Mouse (Mus musculus) myocyte (in vitro differentiated cells): ENCODE measurements at regions not wholly inside any gene's neighbourhood (a gene's known extent, or its start where the extent isn't known, plus 50 kb on each side); places are given as distances from the start of the nearest gene placed in this dataset.

Source experiments
- H3K27me3 ChIP-seq: one replicate; pipeline ENCODE4 v1.6.1; 2011; ENCODE audit not compliant: control insufficient read depth, insufficient read depth, insufficient read length
- H3K36me3 ChIP-seq: one replicate; pipeline ENCODE4 v1.6.1; 2011; ENCODE audit not compliant: control insufficient read depth, insufficient read depth
- H3K4me2 ChIP-seq: one replicate; pipeline ENCODE4 v1.6.1; 2011; ENCODE audit warnings: low read depth, control low read depth
- H3K4me3 ChIP-seq: one replicate; pipeline ENCODE4 v1.5.1; 2011; ENCODE audit warnings: mild to moderate bottlenecking, control low read depth, moderate library complexity
- H3K79me2 ChIP-seq: one replicate; pipeline ENCODE4 v1.6.1; 2011; ENCODE audit not compliant: control insufficient read depth, insufficient read depth
- H3ac ChIP-seq: one replicate; pipeline ENCODE4 v1.6.1; 2011; ENCODE audit not compliant: control insufficient read depth, insufficient read length
- CEBPB ChIP-seq: IDR thresholded peaks from 2 replicates; pipeline ENCODE4 v1.6.1; 2011; ENCODE audit warnings: mild to moderate bottlenecking, moderate library complexity; ENCODE audit not compliant: poor library complexity, insufficient read depth, severe bottlenecking
- E2F4 ChIP-seq: IDR thresholded peaks from one replicate; pipeline ENCODE4 v1.6.1; 2011; ENCODE audit warnings: mild to moderate bottlenecking, control low read depth, moderate library complexity; ENCODE audit not compliant: insufficient read depth
- MAX ChIP-seq: IDR thresholded peaks from one replicate; pipeline ENCODE4 v1.6.1; 2011; ENCODE audit warnings: low read depth, mild to moderate bottlenecking, control low read depth
- MYOD1 ChIP-seq, 3 experiments: IDR thresholded peaks; one replicate each; pipeline ENCODE4 v1.6.1; 2011; ENCODE audit warnings: control low read depth in 2 of 3, low read depth in 2 of 3, mild to moderate bottlenecking in 2 of 3, moderate library complexity in 1 of 3; ENCODE audit not compliant: insufficient read length in 2 of 3, control insufficient read depth in 1 of 3
- MYOG ChIP-seq, 3 experiments: IDR thresholded peaks; one replicate each; pipeline ENCODE4 v1.6.1; 2011; ENCODE audit warnings: control low read depth in 2 of 3, low read depth in 2 of 3, mild to moderate bottlenecking in 2 of 3; ENCODE audit not compliant: insufficient read length in 2 of 3, control insufficient read depth in 1 of 3, insufficient read depth in 1 of 3
- POLR2A ChIP-seq: IDR thresholded peaks from one replicate; pipeline ENCODE4 v1.6.1; 2011; ENCODE audit warnings: low read depth, mild to moderate bottlenecking, control low read depth, moderate library complexity; ENCODE audit not compliant: insufficient read length
- POLR2AphosphoS2 ChIP-seq: IDR thresholded peaks from one replicate; pipeline ENCODE4 v1.6.1; 2011; ENCODE audit warnings: low read depth, control low read depth; ENCODE audit not compliant: insufficient read length
- REST ChIP-seq: IDR thresholded peaks from one replicate; pipeline ENCODE4 v1.6.1; 2011; ENCODE audit warnings: mild to moderate bottlenecking, control low read depth, moderate library complexity; ENCODE audit not compliant: insufficient read depth, insufficient read length
- SRF ChIP-seq: IDR thresholded peaks from one replicate; pipeline ENCODE4 v1.6.1; 2011; ENCODE audit warnings: low read depth; ENCODE audit not compliant: control insufficient read depth, insufficient read length
- TCF12 ChIP-seq: IDR thresholded peaks from one replicate; pipeline ENCODE4 v1.6.1; 2011; ENCODE audit warnings: mild to moderate bottlenecking, control low read depth; ENCODE audit not compliant: poor library complexity, insufficient read depth, severe bottlenecking
- TCF3 ChIP-seq: IDR thresholded peaks from one replicate; pipeline ENCODE4 v1.6.1; 2011; ENCODE audit warnings: low read depth, control low read depth; ENCODE audit not compliant: insufficient read length
- USF1 ChIP-seq: IDR thresholded peaks from one replicate; pipeline ENCODE4 v1.6.1; 2011; ENCODE audit warnings: low read depth, mild to moderate bottlenecking, control low read depth, moderate library complexity

DNA sequence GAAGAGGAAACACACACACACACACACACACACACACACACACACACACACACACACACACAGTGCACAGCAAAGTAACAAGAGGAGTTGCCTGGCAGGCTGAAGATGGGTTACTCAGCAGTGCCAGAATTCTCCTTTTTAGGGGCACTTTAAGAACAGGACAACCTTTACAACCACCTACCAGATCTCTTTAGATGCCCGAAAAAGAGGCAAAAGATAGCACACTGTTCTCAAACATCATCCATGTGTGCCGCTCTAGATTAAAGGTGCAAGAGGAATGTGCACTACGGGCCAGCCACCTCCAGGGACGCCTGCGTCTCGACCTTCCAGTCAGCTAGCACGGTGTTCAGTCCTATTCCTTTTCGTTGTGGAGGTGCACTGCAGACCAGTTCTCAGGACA is 247.7 kb downstream of the Ipo11 start:
- H3K27me3 ChIP-seq = no peaks in the 10 kb centered on the region
- no peak for TF ChIP-seq POLR2AphosphoS2
- TF ChIP-seq USF1 = no peak
- H3ac ChIP-seq = no peak overlapping the region
- H3K4me3 ChIP-seq = no peak overlapping the region
- no peaks in the 10 kb centered on the region for H3K36me3 ChIP-seq
- H3K4me2 ChIP-seq = no peak overlapping the region
- H3K79me2 ChIP-seq = no peaks in the 10 kb centered on the region

DNA sequence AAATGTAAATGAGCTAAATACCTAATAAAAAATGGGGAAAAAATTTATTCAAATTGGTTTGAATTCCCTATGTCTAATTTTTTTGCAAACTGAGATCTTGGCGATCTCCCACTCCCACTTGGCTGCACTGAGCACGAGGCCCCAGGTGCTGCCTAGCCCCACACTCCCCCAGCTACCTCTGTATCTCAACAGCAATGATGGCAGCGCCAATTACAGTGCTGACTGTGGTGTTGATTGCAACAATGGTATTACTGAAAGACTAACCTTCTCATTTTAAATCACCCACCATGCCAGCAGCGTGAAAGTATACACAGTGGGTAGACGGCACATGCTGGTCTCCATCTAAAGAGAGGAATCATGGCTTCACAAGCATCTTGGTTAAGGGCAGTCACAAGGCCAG is 267.1 kb downstream of the Ipo11 start:
- TF ChIP-seq USF1 (no peak), SRF (no peak)

DNA sequence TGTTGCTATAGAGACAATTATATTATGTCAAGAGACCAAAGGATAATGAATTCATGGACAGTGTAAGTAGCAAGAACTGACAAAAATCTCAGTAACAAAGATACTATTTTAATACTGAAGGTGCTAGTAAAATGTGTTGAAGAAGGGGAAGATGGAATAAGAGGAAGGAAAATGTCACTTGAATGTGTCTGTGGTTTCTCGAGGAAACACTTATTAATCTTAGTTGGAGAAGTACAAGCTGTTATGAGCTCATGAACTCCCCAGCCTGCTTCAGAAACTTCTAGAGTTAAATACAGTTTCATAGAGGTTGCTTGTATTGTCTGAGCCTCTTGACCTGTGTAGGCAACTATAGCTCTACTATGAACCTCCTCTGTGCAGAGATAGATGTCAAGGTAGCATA is 274.6 kb downstream of the Ipo11 start:
- Histone ChIP-seq H3K79me2 (no peaks in the 10 kb centered on the region), H3K4me3 (no peak overlapping the region), H3K4me2 (no peak overlapping the region), H3K36me3 (no peaks in the 10 kb centered on the region), H3K27me3 (no peaks in the 10 kb centered on the region), H3ac (no peak overlapping the region)
- TF ChIP-seq MAX = no peak

More for the DNA sequence above, 267.1 kb downstream of the Ipo11 start:
- Histone ChIP-seq H3K79me2 (no peaks in the 10 kb centered on the region), H3K4me3 (no peak overlapping the region), H3K4me2 (no peak overlapping the region), H3K27me3 (no peaks in the 10 kb centered on the region), H3K36me3 (no peaks in the 10 kb centered on the region), H3ac (no peak overlapping the region)

DNA sequence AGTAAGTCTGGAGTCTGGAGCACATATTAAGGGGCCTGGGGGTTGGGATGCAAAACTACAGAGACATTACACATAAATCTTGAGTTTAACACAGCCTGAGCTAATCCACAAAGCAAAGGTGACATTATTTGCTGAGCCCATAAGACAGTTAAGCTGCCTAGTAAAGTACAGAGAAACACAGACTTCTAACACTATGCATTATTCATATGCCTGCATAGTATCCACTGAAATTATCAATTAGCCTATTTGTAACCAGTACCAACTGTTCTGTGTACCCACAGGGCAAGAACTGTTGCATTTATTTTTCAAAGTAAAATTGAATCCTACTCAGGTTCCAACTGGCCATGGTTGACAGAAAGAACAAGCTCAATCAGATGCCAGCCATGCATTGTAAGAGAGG is 287.4 kb downstream of the Ipo11 start:
- TF ChIP-seq TCF12 (no peak), POLR2AphosphoS2 (no peak), TCF3 (no peak), CEBPB (no peak)
- Histone ChIP-seq H3K79me2 (no peaks in the 10 kb centered on the region), H3K4me3 (no peak overlapping the region), H3K36me3 (no peaks in the 10 kb centered on the region), H3K27me3 (no peaks in the 10 kb centered on the region), H3ac (no peak overlapping the region), H3K4me2 (no peak overlapping the region)

DNA sequence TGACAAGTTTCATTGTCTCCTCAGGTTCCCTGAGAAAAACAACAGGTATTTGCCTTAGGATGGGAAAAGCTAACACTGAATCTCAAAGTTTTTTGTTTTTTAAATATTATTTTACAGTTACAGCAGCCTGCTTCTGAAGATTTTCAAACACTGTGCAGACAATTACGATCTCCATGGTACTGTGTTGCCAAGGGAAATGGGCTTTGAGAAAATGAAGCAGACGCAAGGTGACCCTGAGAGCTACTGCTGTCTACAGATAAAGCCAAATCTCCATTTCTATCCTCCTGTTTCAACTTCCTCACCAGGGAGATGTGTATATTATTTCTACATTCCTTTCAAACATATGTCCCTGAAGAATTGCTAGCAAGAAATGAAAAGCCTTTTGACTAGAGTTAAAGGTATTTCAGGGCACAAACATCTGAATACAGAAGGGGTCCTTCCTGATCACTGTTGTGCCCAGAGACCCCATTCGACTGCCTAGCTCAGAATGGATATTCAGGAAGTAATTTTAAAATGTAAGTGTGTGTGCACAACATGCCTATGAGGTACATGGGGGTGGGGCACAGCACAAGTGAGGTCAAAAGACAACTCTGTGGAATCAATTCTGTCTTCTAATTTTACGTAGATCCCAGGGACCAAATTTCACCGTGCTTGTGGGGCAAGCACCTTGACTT is 293.3 kb downstream of the Ipo11 start:
- Histone ChIP-seq H3K4me2 (no peak overlapping the region), H3K27me3 (no peaks in the 10 kb centered on the region), H3ac (no peak overlapping the region), H3K4me3 (no peak overlapping the region), H3K79me2 (no peaks in the 10 kb centered on the region), H3K36me3 (no peaks in the 10 kb centered on the region)
- TF ChIP-seq POLR2AphosphoS2 = no peak
- TF ChIP-seq USF1 = no peak
- no peak for TF ChIP-seq REST

DNA sequence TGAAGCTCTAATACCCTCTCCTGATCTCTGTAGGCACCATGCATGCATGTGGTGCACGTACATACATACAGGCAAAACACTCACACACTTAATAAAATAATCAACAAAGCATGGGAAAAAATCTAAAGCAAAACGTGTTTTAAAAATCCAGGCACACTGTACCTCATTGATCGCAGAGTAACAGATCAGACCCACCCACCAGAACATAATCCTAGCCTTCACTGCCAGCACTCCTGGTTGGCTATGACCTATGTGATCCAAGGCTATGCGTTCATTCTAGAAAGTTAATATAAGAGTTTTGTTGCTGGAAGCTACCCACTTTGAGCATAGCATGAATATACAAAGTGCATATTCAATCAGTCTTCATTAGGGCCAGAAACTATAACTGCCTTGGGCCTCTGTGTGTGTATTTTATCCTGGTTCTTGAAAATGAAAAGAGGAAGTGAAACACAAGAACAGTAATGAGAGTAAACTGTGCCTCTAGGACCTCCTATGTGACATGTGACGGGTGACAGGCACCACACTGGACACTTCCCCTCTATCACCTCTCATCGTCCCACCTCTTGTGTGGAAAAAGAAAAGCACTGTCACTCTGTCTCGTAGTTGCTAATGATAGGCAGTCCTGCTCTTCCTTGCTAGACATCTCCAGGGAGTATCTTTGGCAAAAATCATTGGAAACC is 297.9 kb downstream of the Ipo11 start:
- TF ChIP-seq E2F4 = no peak
- no peak for TF ChIP-seq CEBPB
- TF ChIP-seq TCF3 = no peak
- no peak for TF ChIP-seq POLR2A
- TF ChIP-seq SRF = no peak
- TF ChIP-seq REST = no peak
- TF ChIP-seq POLR2AphosphoS2 = no peak
- no peak for TF ChIP-seq USF1
- TF ChIP-seq MYOD1 (IDR thresholded peaks at IDR 0.05; ENCODE audit: control insufficient read depth in 1 of 3, insufficient read length in 2 of 3, low read depth in 2 of 3) = no peak
- TF ChIP-seq MAX = no peak
- TF ChIP-seq MYOG (IDR thresholded peaks at IDR 0.05; ENCODE audit: control insufficient read depth in 1 of 3, insufficient read depth in 1 of 3, insufficient read length in 2 of 3, low read depth in 2 of 3) = no peak
- TF ChIP-seq TCF12 = no peak

More for the DNA sequence above, 297.9 kb downstream of the Ipo11 start:
- Histone ChIP-seq H3ac (no peak overlapping the region), H3K79me2 (no peaks in the 10 kb centered on the region), H3K4me3 (no peak overlapping the region), H3K36me3 (no peaks in the 10 kb centered on the region), H3K27me3 (no peaks in the 10 kb centered on the region), H3K4me2 (no peak overlapping the region)
